Mouse (Mus musculus) brain, embryonic 18.5 days (tissue): Measurements from ENCODE around the gene Mpp2.

ENCODE experiments used
- DNase-seq: peaks from one replicate; pipeline ENCODE4 v3.0.0-alpha.2; 2012; ENCODE audit warnings: low read depth, low spot score

Gene Mpp2

DNA sequence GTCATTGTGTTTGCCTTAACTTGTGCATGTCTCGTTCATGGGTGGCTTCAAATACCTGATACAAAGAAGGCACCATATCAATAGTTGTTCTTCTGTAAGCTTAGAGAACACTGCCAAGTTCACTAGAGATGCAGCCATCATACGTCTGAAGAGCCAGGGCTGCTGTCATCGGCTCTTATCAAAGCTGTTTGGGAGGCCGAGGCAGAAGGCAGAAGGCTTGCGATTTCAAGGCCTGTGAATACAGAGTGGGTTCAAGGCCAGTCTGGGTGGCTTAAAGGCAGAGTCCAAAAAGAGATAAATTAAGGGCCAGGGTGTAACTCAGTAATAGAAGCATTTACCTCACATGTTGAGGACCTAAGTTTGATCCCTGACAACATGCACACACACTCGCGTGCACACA, 52.0 kb downstream of the Mpp2 start:
- DNase-seq = no peak

DNA sequence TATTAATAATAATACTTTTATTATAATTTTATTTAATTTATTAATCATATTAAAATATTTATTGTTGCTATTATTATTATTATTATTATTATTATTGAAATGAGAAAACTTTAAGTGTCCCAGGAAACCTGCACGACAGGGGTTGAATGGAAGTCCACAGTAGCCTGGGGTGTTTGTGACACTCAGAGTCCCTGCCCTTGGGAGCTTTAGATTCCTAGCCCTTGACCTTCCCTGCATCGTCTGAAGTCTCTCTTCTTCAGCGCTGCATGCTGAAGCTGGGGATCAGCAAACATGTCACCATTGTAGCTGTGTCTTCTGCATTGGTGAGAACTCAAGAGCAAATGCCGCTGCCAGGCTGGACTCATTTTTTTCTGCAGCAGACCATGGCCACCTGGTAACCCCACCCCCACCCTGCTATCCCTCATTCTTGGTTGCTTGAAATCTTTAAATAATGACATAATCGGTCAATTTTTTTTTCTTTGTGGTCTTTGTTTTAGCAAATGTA, 52.8 kb downstream of the Mpp2 start:
- no peak for DNase-seq

DNA sequence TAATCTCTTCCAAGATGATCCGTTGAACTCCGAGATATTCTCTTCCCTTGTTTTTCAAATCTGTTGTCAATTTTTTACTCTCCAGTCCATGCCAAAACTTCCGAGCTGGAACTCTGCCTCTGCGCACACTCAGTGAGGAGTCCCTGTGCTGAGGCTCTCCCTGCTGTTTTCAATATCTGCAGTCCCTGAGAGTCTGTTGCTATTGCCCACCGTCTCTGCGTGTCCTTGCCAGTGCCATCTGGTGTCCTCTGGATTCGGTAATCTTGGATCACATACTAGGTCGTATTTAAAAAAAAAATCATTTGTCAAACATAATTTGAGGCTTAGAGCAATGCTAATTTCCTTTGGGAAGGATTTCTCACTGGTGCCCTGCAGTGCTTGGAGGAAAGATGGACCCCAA, 53.4 kb downstream of the Mpp2 start:
- DNase-seq = no peak

DNA sequence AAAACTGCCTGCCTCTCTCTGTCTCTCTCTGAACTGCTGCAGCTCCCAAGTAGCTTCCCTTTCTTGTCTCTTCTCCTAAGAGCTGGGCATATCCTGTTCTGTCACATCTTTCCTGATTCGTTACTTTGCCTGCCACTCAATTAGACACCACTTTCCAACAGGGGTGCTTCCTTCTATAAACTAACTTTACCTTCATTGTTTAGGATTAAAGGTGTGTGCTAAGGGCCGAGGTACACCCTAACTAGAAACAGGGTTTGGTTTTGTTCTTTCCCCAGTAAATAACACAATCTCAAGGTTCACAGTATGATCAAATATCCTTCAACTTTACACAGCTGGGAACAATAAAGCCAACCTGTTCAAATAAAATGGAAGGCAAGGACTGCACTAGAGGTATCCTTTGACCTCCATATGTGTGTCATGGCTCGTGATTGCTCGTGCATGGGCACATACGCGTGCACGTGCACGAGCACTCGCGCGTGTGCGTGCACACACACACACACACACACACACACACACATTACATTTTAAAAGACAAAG, 55.2 kb downstream of the Mpp2 start:
- no peak for DNase-seq

DNA sequence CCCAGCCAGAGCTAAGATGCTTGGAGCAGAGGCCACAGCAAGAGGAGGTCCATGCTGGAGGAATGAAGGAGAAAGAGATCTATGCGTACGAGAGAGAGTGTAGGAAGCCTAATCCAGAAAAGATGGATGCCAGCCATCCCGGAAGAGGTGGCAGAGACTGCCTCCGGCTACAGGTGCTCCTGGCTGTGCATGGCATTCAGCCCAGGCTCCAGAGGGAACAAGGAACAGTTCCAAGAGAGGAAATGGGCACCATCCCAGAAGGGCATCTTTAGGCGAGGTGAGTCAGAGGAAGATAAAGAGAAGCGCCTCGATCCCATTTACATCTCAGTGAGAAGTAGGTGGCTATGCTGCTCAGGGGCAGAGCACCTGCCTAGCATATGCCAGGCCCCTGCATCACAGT, 57.2 kb downstream of the Mpp2 start:
- DNase-seq = no peak

DNA sequence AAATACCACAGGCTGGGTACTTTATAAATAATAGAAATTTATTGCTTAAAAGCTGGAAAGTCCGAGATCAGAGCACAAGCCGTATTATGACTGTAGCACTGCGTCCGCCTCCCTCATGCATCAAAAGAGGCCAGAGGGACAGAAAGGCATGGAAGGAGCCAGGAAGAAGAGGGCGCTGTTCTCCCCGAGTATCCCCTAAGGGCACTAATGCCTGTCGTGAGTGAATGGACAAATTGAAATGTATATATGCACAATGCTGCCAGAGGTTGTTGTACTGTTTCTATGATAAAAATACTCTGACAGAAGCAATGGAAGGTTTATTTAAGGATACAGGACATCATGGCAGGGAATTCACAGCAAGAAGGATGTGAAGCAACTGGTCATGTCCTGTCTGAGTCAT, 58.3 kb downstream of the Mpp2 start:
- DNase-seq = no peak

DNA sequence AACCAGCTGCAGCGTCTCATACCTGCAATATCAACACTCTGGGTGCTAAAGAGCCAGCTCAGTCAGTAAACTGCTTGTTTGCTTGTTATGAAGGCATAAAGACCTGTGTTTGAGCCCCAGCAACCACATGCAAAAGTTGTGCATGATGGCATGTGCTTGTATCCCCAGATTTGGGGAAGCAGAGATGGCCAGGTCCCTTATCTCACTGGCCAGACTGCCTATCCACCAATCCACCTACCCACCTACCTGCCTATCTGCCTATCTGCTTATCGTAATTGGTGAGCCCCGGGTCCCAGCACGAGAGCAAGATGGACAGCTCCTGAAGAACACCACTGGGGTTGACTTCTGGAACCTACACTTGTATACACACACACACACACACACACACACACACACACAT, 59.0 kb downstream of the Mpp2 start:
- no peak for DNase-seq

DNA sequence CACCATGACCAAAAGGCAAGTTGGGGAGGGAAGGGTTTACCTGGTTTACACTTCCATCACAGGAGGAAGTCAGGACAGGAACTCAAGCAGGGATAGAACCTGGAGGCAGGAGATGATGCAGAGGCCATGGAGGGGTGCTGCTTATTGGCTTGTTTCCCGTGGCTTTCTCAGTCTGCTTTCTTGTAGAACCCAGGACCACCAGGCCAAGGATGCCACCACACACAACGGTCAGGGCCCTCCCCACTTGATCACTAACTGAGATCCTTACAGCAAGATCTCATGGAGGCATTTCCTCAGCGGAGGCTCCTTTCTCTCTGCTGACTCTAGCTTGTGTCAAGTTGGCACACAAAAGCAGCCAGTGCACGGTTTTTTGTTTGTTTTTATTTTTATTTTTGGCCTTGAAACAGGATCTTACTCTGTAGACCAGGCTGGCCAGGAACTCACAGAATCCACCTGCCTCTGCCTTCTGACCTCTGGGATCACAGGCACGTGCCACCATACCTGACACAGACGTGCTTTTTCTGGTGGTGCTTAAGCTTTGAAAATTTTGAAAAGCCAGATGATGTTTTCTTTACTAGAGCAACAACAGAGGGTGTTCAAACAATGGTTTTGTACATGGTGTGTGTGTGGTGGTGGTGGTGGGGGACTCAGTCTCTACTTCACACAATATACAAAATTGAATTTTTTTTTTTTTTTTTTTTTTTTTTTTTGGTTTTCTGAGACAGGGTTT, 60.1 kb downstream of the Mpp2 start, which contains the start of gene Mpp3:
Mpp3 (minus strand) TSS at position 375 of the 730 bp plus-strand sequence.
- DNase-seq = no peak

DNA sequence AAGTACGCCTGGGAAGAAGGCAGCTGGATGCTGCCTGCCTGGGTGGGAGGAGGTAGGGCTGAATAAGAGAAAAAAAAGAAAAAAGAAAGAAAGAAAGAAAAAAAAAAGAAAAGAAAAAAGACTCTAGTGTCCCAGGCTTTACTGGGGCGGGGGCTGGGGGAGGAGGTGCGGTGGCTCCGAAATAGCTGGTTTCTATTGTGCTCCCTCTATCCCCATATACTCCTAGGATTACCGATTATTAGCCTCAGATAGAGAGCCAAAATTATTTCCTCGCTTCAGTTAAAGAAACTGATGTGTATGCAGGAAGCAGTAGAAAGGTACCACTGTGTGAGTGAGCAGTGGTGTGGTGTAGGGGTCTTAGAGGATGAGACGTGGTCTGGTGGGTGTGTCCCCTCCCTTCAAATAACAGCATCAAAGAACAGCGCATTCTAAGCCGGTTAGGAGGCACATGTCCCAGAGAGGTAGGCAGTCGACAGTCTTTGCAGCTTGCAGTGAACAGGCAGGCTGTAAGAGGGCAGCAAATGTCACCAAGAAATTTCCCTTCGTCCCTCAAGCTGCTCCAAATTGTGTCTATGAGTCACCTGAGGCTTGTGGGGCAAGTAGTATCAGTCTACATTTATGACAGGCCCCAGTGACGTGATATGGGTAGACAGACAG, 60.8 kb downstream of the Mpp2 start:
- no peak for DNase-seq

DNA sequence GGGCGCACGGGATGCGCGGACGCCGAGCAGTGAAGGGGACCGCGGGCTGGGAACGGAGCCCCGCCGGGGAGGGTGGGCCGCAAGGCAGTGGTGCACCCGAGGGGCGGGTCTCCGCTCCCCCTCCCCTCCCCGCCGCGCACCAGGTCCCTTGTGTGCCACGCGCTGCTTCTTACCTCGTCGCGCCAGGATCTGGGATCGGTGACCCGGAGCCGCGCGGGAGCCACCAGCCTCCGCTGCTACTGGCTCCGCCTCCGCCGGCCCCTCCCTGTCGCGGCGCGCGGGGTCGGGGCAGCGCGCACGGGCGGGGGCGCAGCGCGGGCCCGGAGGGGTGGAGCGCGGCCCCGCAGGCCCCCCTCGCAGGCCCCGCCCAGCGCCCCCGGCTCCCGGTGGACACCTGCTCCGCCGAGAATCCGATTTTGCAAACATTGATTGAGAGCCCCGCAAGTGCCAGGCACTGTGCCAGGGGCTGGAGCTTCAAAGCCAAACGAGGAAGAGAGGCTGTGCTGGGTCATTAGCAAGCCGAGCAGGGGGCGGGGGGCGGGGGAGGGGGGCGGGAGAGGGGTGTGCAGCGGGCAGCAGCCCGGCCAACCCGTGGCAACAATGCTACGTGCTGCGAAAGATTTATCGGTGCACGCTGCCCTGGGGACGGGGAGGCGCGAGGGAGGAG, 61.5 kb downstream of the Mpp2 start:
- peak; percentile 60 for DNase-seq

DNA sequence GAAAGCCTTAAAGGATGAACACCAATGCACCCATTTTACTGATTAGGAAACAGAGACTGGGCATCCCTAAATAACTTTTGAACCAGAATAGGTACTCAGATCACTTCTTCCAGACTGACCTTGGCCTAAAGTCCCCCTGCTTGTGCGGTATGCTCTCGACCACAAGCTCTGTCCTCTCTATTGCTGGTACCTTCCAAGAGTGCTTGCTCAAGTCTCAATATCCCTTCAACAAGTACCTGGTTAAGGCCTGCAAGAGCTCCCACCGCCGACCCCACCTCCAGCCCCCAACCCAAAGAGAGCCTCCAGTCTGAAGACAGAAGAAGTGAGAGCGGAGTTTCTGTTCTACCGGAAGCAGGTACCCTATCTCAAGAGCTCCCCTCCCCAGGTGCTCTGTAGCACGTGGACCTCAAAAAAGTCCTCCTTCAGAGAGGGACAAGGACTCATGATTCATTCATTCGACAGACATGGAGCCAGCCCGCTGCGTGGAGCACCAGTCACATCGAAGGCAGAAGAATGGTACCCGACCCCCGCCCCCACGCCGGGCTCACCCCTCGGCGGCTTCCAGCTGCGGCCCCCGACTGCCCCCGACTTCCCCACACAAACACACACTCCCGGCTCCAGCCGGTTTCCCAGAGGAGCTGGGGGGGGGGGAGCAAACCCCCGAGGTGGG, 62.2 kb downstream of the Mpp2 start:
- DNase-seq = no peak

DNA sequence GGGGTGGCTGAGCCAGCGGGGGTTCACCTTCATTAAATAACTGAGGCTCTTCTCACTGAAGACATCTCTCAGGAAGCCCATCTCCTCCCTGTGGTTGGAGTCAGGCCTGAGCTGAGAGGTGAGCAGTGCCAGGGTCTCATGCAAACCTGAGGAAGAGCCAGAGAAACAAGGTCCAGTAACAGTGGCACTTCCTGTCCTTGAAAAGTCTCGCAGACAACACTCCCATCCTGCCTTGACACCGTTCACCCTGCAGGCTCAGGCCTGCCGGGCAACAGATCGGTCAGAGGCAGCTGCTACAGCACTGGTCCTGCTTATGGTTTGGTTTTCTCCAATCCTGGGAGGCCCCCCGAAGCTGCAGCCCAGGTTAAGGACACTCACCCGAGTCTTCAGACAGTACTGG, 63.0 kb downstream of the Mpp2 start:
- no peak for DNase-seq

DNA sequence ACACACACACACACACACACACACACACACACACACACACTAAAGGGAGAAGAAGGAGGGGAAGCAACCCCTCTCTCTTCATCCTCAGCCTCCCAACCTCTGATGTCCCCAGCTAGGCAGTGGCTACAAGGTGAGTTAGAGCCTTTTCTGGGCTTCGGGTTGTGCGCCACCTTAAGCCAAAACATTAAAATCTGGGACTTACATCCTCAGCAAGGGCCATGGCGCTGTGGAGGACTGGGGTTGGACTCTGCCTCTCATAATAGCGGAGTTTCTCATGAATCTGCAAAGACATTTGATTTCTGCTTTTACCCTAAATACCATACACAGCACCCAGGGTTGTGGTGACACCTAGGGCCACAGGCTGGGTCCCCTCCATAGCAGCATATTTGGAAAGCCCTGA, 63.4 kb downstream of the Mpp2 start:
- no peak for DNase-seq

DNA sequence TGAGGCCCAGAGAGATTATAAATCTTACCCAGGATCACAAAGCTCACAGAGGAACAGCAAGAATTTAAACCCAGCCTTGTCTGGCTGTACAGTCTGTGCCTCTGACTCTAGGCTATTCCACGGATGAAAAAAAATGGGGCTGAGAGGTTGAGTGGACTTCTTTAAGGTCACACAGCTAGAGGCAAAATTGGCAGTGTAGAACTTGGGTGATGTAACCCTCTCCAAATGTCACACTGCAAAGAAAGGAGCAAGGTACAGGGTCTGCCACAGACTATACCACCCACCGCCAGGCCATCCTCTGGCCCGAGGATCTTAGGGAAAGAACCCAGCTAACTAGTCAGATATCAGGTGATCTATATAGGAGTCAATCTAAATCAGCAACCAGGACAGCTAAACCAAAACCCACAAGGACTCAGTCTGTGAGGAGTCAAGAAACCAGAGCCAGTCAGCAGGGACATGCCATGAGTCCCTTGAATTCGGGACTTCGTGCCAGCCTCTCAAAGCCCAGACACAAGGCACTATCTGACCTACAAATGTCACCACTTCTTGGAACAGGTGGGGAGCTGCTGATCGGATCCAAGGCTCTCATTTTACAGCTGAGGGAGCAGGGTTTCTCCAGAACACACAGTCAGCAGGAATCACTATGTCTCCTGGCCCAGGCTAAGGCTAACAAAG, 64.1 kb downstream of the Mpp2 start:
- DNase-seq = no peak

DNA sequence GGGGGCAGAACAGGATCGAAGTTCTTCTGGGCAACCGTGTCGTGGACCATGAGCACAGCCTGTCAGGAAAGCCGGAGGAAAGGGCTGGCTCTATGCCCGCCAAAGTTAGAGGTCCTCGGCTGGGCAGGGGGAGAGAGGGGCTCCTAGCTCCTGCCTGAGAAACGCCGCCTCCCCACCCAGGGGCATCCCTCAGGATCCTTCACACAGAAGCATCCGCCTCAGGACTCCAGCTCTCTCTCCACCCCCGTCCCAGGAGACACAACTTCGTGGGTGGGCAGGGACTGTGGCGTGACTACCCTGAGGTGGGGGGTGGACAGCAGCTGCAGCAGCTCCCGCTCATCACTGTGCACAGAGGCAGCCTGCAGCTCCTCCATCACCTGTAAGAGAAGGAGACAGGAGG, 64.9 kb downstream of the Mpp2 start:
- DNase-seq = no peak

DNA sequence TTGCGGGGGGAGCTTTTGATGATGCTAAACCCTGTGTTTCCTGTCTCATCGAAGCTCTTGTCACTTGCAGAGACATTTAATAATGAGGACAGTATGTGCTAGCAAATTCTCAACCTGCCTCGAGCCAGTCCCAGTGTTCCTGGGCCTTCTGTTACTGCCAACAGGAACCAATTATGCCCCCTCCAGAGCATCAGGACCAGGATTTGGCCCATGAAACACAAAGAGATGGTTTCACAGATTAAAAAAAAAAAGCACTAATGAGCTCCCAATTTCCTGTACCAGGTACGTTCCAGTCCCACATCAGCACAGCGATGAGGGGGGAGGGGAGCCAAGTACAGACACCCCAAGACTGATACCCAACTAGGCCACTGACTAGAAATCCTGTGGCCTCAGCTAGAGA, 67.1 kb downstream of the Mpp2 start:
- DNase-seq = no peak

DNA sequence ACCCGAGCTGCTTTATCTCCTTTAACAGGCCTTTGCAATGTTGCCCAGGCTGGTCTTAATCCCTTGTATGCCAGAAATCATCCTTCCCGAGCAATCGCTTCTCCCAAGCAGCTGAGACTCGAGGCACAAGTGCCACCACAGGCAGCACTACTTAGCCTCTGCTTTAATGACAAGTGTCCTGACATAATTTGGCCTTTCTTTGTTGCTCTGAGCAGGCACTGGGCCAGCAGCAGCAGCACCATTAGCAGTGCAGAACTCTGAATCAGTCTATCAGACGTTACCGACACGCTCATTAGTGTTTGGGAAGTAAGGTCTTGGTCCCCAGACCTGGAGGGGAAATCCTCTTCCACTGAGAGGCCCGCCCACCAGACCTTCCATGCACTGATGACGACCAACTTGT, 68.6 kb downstream of the Mpp2 start:
- DNase-seq = no peak

DNA sequence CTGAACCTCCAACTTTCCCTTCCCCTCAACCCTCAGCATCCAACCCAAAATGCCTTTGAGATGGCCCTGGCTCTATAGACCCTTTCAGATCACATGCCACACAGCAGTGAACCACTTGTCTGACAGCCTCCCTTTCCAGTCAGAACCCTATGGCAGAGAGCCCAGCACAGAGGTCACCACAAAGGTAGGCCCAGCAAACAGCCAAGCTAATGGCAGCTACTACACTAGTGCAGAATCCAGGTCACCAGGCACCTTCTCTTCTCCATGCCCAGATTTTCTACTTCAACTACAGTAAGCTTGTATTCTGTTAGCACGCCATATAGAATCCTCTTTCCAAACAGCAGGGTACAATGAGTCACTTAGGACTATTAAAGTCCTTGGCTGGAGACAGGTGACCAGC, 72.2 kb downstream of the Mpp2 start:
- no peak for DNase-seq

DNA sequence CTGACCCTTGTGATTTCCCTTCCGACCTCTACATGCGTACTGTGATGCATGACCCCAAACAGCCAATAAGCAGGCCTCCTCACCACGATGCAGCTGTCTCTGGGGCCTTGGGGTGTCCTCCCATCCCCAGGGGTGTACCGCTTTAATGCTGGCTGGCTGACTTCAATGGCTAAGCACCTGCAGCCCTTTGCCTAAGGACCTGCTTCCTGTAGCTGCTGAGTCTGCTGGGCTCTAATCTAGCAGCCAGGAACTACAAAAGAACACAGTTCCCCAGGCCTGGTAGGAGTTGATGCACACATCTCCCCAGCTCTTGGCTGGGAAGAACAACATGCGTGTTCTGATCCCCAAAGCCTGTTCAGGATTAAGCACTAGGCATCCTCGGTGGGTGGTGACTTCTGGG, 72.8 kb downstream of the Mpp2 start:
- DNase-seq = no peak

DNA sequence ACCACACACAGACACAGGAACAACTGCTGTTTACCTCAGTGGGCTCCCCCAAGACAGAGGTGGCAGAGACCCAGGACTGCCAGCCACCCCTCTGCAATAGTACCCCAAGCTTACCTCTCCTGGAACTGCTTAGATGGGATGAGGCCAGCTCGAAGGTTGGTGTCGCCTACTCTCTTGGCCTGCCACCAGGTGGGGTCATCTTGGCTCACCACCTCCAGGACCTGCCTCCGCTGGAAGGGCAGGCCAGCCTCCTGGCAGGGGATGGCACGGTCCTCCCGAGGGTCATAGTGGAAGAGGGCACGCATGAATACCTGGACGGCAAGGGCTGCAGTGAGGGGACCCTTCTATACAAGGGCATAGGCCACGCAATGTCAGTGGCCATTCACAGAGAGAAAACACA, 75.1 kb downstream of the Mpp2 start:
- DNase-seq = no peak

DNA sequence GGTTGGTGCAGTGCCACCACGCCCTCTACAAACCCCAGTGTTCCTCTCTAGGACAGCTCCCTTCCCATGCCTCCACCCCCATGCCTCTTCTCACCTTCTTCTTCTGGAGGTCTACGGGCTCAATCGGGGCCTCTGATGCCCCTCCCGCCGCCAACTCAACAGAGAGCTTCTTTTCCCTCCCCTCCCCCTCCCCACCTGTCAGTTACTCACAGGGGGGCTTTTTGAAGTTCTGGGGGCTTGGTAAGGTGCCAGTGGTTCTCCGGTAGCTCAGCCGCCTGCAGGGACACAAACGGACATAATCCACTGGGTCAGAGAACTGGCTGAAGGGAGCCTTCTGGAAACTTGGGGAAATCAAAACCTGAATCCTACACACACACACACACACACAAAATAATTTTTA, 76.8 kb downstream of the Mpp2 start:
- no peak for DNase-seq
